Mouse (Mus musculus) MEL (cell line): ENCODE measurements at regions not wholly inside any gene's neighbourhood (a gene's known extent, or its start where the extent isn't known, plus 50 kb on each side); places are given as distances from the start of the nearest gene placed in this dataset.
"Not testable (repeated sequence)": the region's sequence is repeated elsewhere in the genome, so short reads cannot be mapped to it uniquely, and the experiment has no call there.

Experiments
- CTCF ChIP-seq, 3 experiments: IDR thresholded peaks in 2 of 3; conservative IDR thresholded peaks in 1 of 3; 2 replicates each; pipeline ENCODE4 v1.5.1; 2011 to 2012; ENCODE audit warnings: low read length in 3 of 3, low read depth in 2 of 3, mild to moderate bottlenecking in 2 of 3, improper control_type of control experiment in 1 of 3, inconsistent platforms in 1 of 3, mixed read lengths in 1 of 3, moderate library complexity in 1 of 3; ENCODE audit not compliant: control insufficient read depth in 1 of 3, insufficient read depth in 1 of 3, poor library complexity in 1 of 3, severe bottlenecking in 1 of 3
- E2F4 ChIP-seq: IDR thresholded peaks from 2 replicates; pipeline ENCODE4 v1.6.1; 2011; ENCODE audit warnings: low read depth, low read length, improper control_type of control experiment, borderline replicate concordance
- GATA1 ChIP-seq: IDR thresholded peaks from 2 replicates; pipeline ENCODE4 v1.6.1; 2011; ENCODE audit warnings: low read depth, low read length, improper control_type of control experiment
- JUND ChIP-seq: IDR thresholded peaks from 2 replicates; pipeline ENCODE4 v1.6.1; 2011; ENCODE audit warnings: low read depth, mild to moderate bottlenecking, improper control_type of control experiment, low read length
- KAT2A ChIP-seq: conservative IDR thresholded peaks from 2 replicates; pipeline ENCODE4 v1.6.1; 2012; ENCODE audit warnings: low read depth, low read length, improper control_type of control experiment, inconsistent platforms
- MAZ ChIP-seq: IDR thresholded peaks from 2 replicates; pipeline ENCODE4 v1.6.1; 2012; ENCODE audit warnings: low read depth, mild to moderate bottlenecking, inconsistent platforms, low read length, improper control_type of control experiment
- MYC ChIP-seq: IDR thresholded peaks from 2 replicates; pipeline ENCODE4 v1.6.1; 2011; ENCODE audit warnings: low read depth, mild to moderate bottlenecking, low read length, improper control_type of control experiment, moderate library complexity
- NELFE ChIP-seq: IDR thresholded peaks from 2 replicates; pipeline ENCODE4 v1.6.1; 2011; ENCODE audit warnings: low read depth, low read length, improper control_type of control experiment
- NRF1 ChIP-seq: IDR thresholded peaks from 2 replicates; pipeline ENCODE4 v1.6.1; 2014; ENCODE audit warnings: low read depth, mild to moderate bottlenecking, inconsistent platforms, low read length, improper control_type of control experiment, moderate library complexity; ENCODE audit not compliant: poor library complexity, insufficient read depth, severe bottlenecking
- POLR2A ChIP-seq, 2 experiments: IDR thresholded peaks; 2 replicates each; pipeline ENCODE4 v1.6.1; 2011 to 2012; ENCODE audit warnings: low read length in 2 of 2, mild to moderate bottlenecking in 2 of 2, control low read depth in 1 of 2, improper control_type of control experiment in 1 of 2, low read depth in 1 of 2, moderate library complexity in 1 of 2; ENCODE audit not compliant: control insufficient read depth in 1 of 2, insufficient read depth in 1 of 2, poor library complexity in 1 of 2
- POLR2AphosphoS2 ChIP-seq: IDR thresholded peaks from 2 replicates; pipeline ENCODE4 v1.6.1; 2011; ENCODE audit warnings: low read length, improper control_type of control experiment
- TBP ChIP-seq: IDR thresholded peaks from 2 replicates; pipeline ENCODE4 v1.8.0; 2011; ENCODE audit warnings: low read depth, low read length, improper control_type of control experiment
- TCF12 ChIP-seq: IDR thresholded peaks from 2 replicates; pipeline ENCODE4 v1.6.1; 2014; ENCODE audit warnings: low read depth, mild to moderate bottlenecking, inconsistent platforms, low read length, improper control_type of control experiment, moderate library complexity
- USF2 ChIP-seq, 2 experiments: IDR thresholded peaks; 2 replicates each; pipeline ENCODE4 v1.6.1; 2011 to 2012; ENCODE audit warnings: improper control_type of control experiment in 2 of 2, low read length in 2 of 2, borderline replicate concordance in 1 of 2, inconsistent platforms in 1 of 2, low read depth in 1 of 2, mild to moderate bottlenecking in 1 of 2; ENCODE audit not compliant: insufficient read depth in 1 of 2

DNA sequence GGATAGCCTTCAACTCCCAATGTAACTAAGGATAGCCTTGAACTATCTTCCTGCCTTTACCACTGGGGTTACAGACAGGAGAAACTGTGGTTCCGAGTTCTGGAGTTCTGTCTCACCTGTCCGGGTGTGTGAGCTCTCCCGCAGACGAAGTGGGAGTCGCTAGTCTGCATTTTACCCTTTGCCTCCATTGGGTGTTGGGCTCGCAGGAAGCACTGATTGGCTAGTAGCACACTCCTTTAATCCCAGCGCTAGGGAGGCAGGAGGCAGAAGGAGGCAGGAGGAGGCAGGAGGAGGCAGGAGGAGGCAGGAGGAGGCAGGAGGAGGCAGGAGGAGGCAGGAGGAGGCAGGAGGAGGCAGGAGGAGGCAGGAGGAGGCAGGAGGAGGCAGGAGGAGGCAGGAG is 101.9 kb downstream of the Btg1 start:
- not testable (repeated sequence) for TF ChIP-seq JUND; NRF1; MYC; E2F4; CTCF (IDR thresholded peaks at IDR 0.05 in 2 of 3, conservative IDR thresholded peaks at IDR 0.05 in 1 of 3; ENCODE audit: control insufficient read depth in 1 of 3, insufficient read depth in 1 of 3, low read depth in 2 of 3, low read length in 3 of 3, poor library complexity in 1 of 3, severe bottlenecking in 1 of 3); KAT2A; USF2 (IDR thresholded peaks at IDR 0.05; ENCODE audit: borderline replicate concordance in 1 of 2, insufficient read depth in 1 of 2, low read depth in 1 of 2, low read length in 2 of 2); POLR2A (IDR thresholded peaks at IDR 0.05; ENCODE audit: control insufficient read depth in 1 of 2, insufficient read depth in 1 of 2, low read depth in 1 of 2, low read length in 2 of 2, poor library complexity in 1 of 2); POLR2AphosphoS2; NELFE; TCF12; TBP; GATA1; MAZ
